Mouse (Mus musculus) G1E-ER4 (cell line): ENCODE data around the gene Zscan22. TPM values are rescaled to one million over a fixed set of nuclear protein-coding genes. Genes with fewer than 3 reads are reported as not detected.

Source experiments
- GATA1 ChIP-seq: IDR thresholded peaks from one replicate; pipeline ENCODE4 v1.8.0; 2012; ENCODE audit warnings: low read length, inconsistent platforms
- polyA plus RNA-seq: library from polyadenylated mRNA; stranded (reverse); fragments of >175 nt; gene quantifications from 2 replicates; pipeline ENCODE4 v1.2.3, GENCODE M21; 2012

The Zscan22 gene
- 4.1 and 5.8 TPM in 2 replicates for polyA plus RNA-seq

GRCm38 (mm10) chr7:12897655-12898410 is at the start of gene Zscan22:
TSS of gene Zscan22 (plus strand) at chr7:12897815.
- no peak for TF ChIP-seq GATA1

- no peak for TF ChIP-seq GATA1
Measured at GRCm38 (mm10) chr7:12874301-12874700, 23.3 kb upstream of the Zscan22 start.

- no peak for TF ChIP-seq GATA1
Measured at GRCm38 (mm10) chr7:12880036-12880435, 17.6 kb upstream of the Zscan22 start.

- no peak for TF ChIP-seq GATA1
Measured at GRCm38 (mm10) chr7:12880911-12881660, 16.5 kb upstream of the Zscan22 start, which contains the start of gene Zfp128. TSS of gene Zfp128 (plus strand) at chr7:12881177.

- TF ChIP-seq GATA1 = no peak
Measured at GRCm38 (mm10) chr7:12886563-12887266, 10.9 kb upstream of the Zscan22 start.

GRCm38 (mm10) chr7:12887585-12887984 is 10.0 kb upstream of the Zscan22 start:
- TF ChIP-seq GATA1 = no peak

GRCm38 (mm10) chr7:12890928-12891327 is 6.7 kb upstream of the Zscan22 start:
- no peak for TF ChIP-seq GATA1

- no peak for TF ChIP-seq GATA1
Measured at GRCm38 (mm10) chr7:12891334-12891733, 6.3 kb upstream of the Zscan22 start.

- TF ChIP-seq GATA1 = no peak
Measured at GRCm38 (mm10) chr7:12901517-12901916, 3.9 kb downstream of the Zscan22 start.

GRCm38 (mm10) chr7:12903623-12904022 is 6.0 kb downstream of the Zscan22 start:
- TF ChIP-seq GATA1 = no peak

GRCm38 (mm10) chr7:12905146-12905545 is 7.5 kb downstream of the Zscan22 start:
- TF ChIP-seq GATA1 = no peak

GRCm38 (mm10) chr7:12909498-12909962 is 11.9 kb downstream of the Zscan22 start:
- TF ChIP-seq GATA1 = no peak

GRCm38 (mm10) chr7:12910181-12910668 is 12.6 kb downstream of the Zscan22 start:
- TF ChIP-seq GATA1 = no peak

- no peak for TF ChIP-seq GATA1
Measured at GRCm38 (mm10) chr7:12913556-12913955, 15.9 kb downstream of the Zscan22 start.

GRCm38 (mm10) chr7:12921318-12921704 is 23.7 kb downstream of the Zscan22 start:
- TF ChIP-seq GATA1 = no peak
